Mouse (Mus musculus): ENCODE data around the gene Pold2.
A peak's percentile ranks its signal among the peaks of the same experiment; 100 is the strongest.
"Not testable (repeated sequence)": the region's sequence is repeated elsewhere in the genome, so short reads cannot be mapped to it uniquely, and the experiment has no call there.

Gene Pold2

DNA sequence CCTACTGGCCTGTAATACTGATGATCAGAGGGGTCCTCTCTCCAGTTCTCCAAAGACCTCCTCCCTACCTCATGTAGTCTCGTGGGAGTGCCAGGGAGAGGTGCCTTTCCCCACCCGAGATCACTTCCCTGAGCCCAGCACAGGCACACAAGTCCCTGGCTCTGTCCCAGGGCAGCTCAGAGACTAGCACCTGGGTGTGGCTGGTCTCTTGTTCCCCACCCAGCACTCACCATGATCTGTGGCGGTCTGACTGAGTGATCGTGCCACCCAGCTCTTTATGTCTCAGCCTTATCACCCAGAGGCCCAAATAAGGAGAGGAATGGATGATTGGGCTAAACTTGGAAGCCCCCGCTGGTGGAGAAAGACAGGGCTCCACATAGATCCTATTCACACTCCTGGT is 20.4 kb upstream of the Pold2 start, which contains the start of gene Myl7:
Gene Myl7, minus strand, starts transcription at position 252 of the 400 bp plus-strand sequence.
- no peak for DNase-seq (ENCODE audit: low spot score in 2 of 2)

- no peak for DNase-seq (ENCODE audit: low spot score in 2 of 2)
Observed at GRCm38 (mm10) chr11:5897839-5898238, 19.7 kb upstream of the Pold2 start.

DNA sequence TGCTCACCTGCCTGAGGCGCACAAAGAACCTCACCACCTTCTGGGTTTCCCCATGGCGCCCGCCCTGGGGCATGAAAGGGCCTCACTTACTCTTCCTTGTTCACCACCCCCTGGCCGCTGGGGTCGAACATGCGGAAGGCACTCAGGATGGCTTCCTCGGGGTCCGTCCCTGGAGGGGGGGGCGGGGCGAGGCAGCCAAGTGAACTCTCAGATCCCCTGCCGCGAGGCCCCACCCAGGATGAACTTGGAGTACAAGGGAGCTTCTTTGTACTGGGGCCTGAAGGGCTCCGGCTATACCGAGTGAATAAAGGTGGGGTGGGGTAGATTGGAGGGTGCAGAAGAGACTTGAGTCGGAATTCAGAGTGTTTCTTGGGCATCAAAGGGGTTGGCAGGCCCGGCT is 19.1 kb upstream of the Pold2 start:
- DNase-seq (ENCODE audit: low spot score in 2 of 2) = no peak

- DNase-seq (ENCODE audit: low spot score in 2 of 2) = no peak
Observed at GRCm38 (mm10) chr11:5893807-5894206, 15.7 kb upstream of the Pold2 start.

DNA sequence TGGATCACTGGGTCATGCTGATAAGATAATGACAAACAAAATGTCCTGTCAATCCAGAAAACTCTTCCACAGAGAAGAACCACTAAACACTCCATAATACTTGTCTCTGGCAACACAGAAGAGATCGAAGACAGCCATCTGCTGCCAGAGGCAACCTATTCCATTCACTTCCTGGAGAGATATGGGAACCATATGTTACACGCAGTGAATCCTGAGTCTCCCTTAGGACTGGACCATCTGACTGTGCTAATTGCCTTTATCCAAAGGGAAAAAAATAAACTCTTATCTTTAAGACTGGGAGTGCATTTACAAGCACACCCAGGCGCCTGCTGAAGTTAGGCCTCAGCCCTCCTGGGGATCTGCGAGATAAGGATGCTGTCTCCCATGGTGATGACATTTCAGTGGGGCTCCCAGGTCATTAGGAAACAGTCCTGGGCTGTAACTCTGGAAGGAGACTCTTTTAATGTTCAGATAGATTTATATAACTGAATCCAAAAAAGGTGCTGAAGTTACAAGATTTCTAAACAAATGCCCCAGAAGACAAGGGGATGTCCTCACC is 14.8 kb upstream of the Pold2 start:
- no peak for DNase-seq (ENCODE audit: low spot score in 2 of 2)

DNA sequence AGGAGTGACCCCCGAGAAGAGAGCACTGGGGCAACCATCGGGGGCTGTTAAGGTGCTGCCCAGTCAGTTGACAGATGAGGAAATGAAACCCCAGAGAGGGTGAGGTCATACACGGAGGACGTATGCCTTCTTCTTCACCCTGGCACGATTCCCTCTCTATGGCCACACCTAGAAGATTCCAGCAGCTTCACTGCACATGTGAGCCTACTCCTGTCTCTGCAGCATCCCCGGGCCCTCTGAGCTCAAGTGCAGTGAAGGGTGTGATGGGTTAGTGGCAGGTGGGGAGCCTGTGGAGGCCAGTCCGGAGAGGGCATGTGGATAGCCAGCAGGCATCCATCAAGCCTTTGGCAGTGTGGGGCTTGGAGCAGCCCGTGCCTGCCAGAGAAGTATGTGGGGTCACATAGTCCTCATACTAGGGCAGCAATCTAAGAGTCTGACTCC is 14.1 kb upstream of the Pold2 start:
- DNase-seq (ENCODE audit: low spot score in 2 of 2) = no peak

GRCm38 (mm10) chr11:5888563-5888962 is 10.5 kb upstream of the Pold2 start:
- DNase-seq (ENCODE audit: low spot score in 2 of 2) = not testable (repeated sequence)

GRCm38 (mm10) chr11:5887250-5887649 is 9.2 kb upstream of the Pold2 start:
- DNase-seq (ENCODE audit: low spot score in 2 of 2) = no peak

- DNase-seq (ENCODE audit: low spot score in 2 of 2) = peak; percentile 50 to 64
Observed at GRCm38 (mm10) chr11:5886187-5886586, 8.1 kb upstream of the Pold2 start.

DNA sequence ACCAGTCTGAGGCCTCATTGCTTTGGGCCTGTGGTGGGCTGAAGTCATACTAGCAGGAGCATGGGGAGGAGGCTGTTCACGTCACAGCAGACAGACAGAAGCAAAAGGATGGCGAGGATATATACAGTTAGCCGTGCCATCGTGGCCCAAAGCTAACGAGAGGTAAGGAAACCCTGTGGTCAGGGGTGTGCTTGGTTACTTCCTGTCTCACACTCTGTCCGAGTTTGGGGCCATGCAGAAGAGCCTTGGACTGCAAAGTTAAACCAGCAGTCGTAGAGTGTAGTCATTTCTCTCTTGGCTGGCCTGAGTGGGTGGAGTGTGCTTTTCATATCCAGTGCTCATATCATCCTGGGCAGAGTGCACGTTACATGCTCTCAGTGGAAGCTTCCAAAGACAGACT is 4.4 kb upstream of the Pold2 start:
- no peak for DNase-seq (ENCODE audit: low spot score in 2 of 2)

- peak in 1 of 2 experiments; percentile 35 for DNase-seq (ENCODE audit: low spot score in 2 of 2)
Observed at GRCm38 (mm10) chr11:5879905-5880304, 1.8 kb upstream of the Pold2 start.

GRCm38 (mm10) chr11:5878661-5879060 is 569 bp upstream of the Pold2 start:
- DNase-seq (ENCODE audit: low spot score in 2 of 2) = no peak

- DNase-seq (ENCODE audit: low spot score in 2 of 2) = no peak
Observed at GRCm38 (mm10) chr11:5877421-5877820, 671 bp downstream of the Pold2 start.

- no peak for DNase-seq (ENCODE audit: low spot score in 2 of 2)
Observed at GRCm38 (mm10) chr11:5873192-5873591, 4.9 kb downstream of the Pold2 start.

- DNase-seq (ENCODE audit: low spot score in 2 of 2) = no peak
Observed at GRCm38 (mm10) chr11:5872707-5873106, 5.4 kb downstream of the Pold2 start.

DNA sequence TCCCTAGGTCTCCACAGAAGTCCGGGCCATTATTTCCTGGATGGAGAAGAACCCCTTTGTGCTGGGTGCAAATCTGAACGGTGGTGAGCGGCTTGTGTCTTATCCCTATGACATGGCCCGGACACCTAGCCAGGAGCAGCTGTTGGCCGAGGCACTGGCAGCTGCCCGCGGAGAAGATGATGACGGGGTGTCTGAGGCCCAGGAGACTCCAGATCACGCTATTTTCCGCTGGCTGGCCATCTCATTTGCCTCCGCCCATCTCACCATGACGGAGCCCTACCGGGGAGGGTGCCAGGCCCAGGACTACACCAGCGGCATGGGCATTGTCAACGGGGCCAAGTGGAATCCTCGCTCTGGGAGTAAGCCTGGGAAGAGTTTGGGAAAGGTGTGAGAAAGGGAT is 8.0 kb downstream of the Pold2 start:
- DNase-seq (ENCODE audit: low spot score in 2 of 2) = no peak

- DNase-seq (ENCODE audit: low spot score in 2 of 2) = no peak
Observed at GRCm38 (mm10) chr11:5869331-5869730, 8.8 kb downstream of the Pold2 start.

DNA sequence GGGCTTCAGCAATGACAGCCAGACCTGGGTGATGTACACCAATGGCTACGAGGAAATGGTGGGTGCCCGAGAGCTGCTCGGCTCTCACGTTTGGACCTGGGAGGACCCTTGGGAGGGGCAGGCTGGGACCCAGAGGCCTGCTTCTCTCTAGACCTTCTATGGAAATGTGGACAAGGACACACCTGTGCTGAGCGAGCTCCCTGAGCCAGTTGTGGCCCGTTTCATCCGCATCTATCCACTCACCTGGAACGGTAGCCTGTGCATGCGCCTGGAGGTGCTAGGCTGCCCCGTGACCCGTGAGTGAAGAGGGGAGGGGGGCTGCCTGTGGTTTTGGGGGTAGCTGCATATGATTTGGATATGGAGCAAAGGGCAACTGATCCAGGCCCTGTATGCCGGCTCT is 9.8 kb downstream of the Pold2 start:
- DNase-seq (ENCODE audit: low spot score in 2 of 2) = no peak

GRCm38 (mm10) chr11:5867196-5867595 is 10.9 kb downstream of the Pold2 start:
- DNase-seq (ENCODE audit: low spot score in 2 of 2) = no peak

- peak in 1 of 2 experiments; percentile 71 for DNase-seq (ENCODE audit: low spot score in 2 of 2)
Observed at GRCm38 (mm10) chr11:5862394-5863105, 15.5 kb downstream of the Pold2 start.

DNA sequence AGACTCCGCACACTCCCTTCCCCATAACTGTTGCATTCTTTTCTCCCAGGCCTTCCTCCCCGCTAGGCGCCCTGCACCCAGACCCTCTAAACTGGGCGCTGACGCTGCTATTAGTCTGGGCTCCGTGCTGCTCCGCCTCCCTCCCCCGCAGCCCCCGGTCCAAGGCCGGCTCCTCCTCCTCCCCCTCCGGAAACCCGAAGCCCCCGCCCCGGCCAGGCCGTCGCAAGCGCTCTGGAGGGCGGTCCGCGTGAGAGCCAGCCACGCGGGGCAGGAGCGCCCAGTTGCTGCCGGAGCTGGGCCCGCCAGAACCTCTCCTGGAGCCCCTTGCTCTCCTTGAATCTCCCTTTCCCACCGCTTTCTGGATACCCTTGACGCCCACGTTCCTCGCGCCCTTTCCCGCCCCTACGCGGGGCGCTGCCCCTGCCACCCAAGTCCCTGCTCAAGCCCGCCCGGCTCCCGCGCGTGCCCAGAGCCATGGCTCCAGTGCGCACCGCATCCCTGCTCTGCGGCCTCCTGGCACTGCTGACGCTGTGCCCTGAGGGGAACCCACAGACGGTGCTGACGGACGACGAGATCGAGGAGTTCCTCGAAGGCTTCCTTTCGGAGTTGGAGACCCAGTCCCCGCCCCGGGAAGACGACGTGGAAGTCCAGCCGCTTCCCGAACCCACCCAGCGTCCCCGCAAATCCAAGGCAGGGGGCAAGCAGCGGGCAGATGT is 16.3 kb downstream of the Pold2 start, which contains the start of gene Aebp1:
Gene Aebp1, plus strand, starts transcription at position 270 of the 716 bp plus-strand sequence.
- peak; percentile 31 to 66 for DNase-seq (ENCODE audit: low spot score in 2 of 2)

GRCm38 (mm10) chr11:5860639-5861038 is 17.5 kb downstream of the Pold2 start:
- no peak for DNase-seq (ENCODE audit: low spot score in 2 of 2)
